Mouse (Mus musculus) c-Kit-positive CD71-positive TER-119-positive erythroid progenitor cells, embryonic 14.5 days (primary cell): Measurements from ENCODE around the gene Fah.

Experiments
- DNase-seq: peaks from one replicate; pipeline ENCODE4 v3.0.0-alpha.2; 2013; ENCODE audit warnings: low spot score

Gene Fah

DNA sequence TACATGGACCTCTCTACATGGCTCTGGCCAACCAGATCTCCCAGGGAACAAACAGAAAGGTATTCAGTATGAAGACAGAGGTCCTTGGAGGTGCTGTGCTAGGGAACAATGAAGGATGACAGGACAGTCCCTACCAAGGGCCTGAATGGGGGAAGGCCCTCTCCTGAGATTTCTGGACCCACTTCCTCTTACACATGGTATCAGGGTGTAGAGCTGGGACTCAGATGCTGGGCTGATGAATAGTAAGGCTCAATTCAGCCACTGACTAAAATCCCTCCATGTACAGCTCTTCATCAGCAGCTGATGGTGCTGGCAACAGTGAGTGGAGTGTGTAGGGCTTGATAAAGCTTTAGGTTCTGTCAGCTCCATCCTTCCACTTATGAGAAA lies 11.6 kb downstream of the Fah start:
- DNase-seq, result no peak

DNA sequence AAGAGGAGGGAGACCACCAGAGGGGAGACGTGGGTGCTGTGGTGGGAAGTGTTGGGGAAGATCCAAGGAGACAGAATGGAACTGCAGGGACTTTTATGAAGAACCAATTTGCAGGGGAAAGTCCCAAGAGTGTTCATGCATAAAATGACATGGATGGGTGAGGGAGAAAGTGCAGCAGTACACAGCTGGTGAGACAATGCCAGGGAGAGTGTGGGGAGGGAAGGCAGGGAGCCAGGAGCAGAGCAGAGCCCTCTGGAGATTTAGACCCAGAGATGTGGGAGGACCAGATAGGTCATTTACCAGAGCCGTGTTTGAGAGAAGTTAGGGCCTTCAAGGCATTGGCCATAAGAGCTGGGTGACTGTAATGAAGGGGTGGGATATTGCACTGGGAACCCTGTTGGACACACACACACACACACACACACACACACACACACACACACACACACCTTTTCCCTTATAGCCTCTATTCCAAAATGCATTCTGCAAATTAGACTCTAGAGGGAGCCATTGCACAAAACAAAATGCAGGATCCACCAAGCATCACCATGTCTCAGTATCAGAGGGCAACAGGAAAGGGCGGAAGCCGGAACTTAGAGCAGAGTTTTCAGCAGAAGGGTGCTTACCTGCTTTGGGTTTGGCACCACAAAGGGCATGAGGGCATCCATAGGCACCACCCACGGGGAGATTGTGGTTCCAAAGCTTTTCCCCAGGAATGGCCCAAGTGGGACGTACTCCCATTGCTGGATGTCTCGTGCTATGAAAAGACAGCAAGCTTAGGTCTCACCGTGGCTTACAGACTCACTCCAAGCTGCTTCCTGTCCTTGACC lies 12.2 kb downstream of the Fah start:
- DNase-seq, result peak; percentile 83

DNA sequence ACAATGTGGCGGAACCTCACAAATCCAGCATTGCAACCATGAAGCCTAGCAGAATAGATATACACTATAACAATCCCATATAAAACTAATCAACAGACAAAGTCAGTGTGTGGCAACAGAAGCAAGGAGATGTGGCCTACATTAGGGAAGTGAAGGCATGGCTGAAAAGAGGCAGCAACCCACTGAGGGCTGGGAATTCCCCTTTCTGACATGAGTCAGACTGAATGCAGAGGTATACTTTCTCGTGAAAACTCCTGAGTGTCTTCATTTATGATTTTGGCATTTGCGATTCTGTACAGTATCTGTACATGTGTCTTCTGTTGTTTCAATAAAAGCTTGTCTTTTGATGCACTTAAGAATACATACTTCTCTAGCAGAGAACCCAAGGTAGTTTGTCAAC lies 15.2 kb downstream of the Fah start:
- no peak for DNase-seq

DNA sequence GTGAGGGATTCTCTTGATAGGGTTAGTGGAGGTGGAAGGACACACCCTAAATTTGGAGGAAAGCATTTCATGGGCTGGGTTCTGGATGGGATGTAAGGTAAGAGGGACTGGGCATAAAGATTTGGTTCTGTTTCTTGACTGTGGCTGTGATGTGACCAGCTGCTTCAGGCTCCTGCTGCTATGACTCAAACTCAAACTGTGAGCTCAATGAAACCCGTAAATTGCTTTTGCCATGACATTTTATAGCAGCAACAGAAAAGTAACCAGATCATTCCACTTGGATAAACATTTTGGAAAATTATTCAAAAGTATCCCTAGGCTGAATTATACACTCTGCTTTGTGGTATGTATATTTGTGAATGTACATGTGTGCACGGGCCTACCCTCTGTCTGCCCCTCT lies 15.9 kb downstream of the Fah start:
- no peak for DNase-seq

DNA sequence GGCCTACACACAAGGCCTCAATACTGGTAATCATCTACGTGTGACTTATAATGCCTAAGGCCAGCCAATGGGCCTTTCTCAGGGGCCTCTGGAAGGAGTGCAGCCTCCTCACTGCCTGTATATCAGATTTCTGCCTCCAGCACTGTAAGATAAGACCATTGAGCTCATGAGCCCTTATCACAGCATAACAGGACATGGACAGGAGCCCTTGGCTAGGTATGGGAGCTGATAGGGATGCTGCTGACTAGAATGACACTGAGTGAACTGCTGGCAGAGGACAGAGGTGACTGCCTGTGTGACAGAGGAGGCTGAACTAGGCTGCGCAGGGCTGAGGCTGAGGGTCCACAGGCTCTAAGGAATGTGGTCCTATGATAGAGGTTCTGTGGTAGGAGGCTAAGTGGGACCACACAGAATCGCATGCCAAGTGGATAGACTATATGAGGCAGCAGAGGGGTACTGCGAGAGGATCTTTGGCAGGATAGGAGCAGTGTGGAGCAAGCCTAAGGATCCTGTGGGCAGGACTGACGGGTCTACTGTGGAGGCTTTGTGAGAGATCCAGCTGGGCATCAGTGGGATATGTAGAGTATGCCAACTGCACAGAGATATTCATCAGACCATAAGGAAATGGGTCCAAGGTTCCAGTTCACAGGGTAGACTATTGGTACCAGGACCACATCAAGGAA lies 19.3 kb downstream of the Fah start:
- peak; percentile 77 for DNase-seq

DNA sequence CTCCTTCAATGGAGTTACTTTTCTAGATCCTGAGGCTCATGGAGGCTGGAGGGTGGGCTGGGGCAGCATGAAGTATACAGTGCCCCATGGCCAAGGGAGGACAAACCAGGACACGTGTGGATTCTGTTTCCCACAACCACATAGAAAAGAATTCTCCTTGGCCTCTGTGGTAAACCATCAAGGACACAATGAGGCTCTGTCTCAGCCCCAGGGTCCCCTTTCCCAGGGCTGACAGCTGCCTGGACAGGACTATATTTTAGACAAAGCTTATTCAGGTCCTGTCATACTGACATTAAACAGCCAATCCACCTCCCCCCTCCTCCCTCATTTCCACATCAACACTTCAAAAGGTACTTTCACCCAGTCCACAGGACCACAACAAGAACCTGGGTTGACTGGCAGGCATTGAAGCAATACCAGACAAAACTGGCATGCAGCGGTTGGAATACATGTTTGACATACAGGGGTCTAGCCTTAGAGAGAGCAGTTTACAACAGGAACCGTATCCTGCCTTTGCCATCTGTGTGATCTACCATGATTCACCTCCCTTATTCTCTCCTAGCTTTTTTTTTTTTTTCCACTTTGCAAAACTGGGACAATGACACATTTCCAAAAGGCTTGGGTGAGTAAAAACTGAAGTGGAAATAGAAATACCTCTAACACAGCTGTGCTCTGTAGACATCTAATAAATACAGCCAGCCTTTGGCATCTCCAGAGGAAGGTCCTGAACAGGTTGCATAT lies 20.0 kb downstream of the Fah start:
- DNase-seq, result no peak

DNA sequence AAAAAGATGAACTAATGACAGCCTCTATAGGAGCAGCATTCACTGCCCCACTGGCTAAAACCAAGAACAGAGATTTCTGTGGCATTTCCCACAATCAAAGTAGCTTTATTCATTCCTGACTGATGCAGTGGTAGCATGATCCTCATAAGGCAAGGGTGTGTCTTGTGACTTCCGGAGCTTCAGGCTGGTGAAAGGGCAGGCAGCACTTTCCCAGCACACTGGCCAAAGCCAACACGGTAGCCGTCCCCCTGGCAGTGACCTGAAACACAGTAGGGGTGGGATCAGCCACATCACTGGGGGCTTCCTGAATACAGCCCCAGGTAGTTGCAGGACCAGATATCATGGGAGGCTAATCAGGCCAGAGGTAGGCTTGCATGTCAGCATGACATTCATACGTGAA lies 21.4 kb downstream of the Fah start:
- DNase-seq, result no peak

DNA sequence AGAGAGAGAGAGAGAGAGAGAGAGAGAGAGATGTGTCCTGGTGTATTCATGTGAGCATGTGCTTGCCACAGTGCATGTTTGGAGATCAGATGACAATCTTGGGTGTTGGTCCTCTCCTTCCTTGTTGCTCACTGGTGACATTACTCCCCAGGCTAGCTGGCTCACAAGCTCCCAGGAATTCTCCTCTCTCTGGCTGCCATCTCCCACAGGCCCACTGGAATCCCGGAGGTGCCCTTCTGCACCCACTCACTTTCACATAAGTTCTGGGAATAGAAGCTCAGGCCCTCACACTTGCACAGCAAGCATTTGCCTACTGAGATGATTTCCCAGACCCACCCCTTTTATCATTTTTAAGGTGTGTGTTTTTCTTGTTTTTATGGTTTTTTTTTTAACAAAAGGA lies 26.8 kb downstream of the Fah start:
- DNase-seq, result no peak

DNA sequence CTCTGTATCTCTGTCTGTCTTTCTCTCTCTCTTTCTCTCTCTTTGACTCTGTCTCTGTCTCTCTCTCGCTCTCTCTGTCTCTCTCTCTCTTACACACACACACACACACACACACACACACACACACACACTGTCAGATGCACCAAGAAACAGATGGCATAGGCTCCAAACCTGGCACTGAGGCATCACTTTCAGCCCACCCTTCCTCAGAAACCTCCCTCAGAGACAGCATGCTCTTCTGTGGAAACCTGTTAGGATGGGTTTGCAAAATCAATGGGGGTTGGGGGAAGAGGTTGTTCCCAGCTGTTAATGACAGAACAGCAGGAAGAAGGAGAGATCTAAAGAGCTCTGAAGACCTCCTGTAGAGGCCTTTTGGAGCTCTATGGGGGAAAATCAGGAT lies 27.7 kb downstream of the Fah start:
- no peak for DNase-seq

DNA sequence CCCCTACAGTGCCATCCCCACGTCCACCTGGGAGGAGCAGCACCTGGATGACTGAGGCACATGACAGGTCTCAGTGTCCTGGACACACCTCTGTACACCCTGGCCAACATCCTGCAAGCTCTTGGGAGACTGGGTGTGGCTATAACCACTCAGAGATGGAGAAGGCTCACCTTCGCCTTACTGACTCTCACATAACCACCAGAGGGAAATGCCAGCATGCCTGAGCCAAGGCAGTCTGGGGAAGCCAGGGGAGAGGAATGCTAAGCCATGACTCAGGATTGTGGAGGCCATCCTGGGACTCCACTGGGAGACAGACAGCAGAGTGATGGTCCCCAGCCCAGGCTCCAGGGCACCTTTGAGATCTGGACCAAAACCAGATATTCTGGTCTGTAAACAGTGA lies 29.5 kb downstream of the Fah start:
- no peak for DNase-seq

DNA sequence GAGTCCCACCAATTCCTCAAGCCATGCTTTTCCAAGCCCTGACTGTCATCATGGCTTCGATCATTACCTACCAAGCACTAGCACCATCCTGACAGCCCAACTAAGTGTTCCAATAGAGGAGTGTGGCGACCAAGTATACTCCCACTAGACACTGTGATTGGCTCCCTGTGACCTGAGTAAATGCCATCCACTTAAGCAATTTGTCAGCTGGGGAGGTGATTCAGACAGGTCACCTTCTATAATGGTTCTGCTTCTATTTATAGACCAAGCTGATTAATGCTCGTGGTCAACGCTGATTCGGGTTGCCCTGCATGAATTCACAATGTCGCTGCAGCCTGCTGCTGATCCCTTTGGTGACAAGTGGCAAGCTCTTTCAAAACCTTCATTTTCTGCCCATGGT lies 40.3 kb downstream of the Fah start:
- DNase-seq, result no peak

DNA sequence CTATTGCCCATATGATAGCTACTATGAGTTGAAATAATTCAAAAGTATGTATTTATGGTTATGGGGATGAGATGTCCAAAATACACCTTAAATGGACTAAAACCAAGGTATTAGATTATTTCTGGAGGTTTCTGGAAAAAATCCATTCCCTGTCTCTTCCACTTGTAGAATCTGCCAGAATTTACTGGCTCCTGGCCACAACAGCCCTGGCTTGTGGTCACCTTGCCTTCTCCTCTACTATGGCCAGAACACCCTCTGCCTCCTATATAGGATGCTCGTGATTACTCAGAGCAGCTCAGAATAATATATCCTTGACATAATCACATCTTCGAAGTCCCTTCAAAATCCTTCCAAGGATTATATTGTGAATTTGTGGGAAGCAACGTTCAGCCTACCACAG lies 42.3 kb downstream of the Fah start:
- DNase-seq, result no peak

DNA sequence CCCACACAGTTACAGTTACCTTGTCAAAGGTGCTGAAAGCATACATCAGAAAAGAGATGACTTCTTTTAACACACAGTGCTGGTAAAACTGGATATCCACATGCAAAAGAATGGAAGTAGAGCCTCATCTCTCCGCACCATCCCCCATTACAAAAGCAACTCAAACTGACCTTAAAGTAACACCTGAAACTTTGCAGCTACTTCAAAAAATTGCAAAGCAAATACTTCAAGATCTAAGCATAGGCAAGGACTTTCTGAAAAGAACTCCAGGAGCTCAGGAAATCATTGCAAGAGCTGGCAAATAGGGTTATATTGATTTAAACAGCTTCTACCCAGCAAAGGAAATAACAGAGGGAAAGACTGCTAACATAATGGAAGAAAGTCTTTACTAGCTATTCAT lies 46.0 kb downstream of the Fah start:
- DNase-seq, result no peak

DNA sequence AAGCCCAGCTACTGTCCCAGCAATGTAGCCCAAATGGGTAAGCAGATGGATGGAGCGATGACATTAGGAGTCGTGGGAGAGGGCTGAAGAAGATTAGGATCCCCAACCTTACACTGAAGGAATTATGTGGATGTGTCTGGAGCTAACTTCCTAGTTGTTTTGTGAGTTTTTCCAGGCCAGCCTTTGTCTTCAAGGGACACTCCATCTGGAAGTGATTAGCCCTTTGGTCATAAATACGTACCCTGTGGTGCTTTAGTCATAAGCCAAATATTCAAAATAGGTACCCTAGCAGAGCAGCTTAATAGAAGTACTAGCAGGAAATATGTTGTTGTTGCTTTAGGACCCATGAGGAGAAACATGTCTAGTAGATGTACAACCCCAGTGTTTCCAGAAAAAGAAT lies 49.2 kb downstream of the Fah start:
- no peak for DNase-seq

DNA sequence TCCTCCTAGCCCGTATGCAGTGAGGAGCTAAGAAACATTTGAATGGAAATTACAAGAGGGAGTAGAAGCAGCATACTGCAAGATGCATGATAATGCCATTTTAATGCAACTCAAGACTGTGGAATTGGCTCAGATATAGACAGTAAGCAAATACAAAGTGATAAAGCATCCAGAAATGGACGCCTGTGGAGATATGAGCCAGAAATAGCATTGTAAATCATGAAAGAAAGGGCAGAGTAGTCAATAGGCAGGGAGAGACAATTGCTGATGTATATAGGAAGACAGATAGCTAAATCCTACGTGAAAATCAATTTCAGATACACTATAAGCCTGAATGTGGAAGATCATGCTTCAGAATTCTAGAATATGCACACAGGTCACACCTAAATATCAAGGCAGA lies 51.2 kb downstream of the Fah start:
- DNase-seq, result no peak

DNA sequence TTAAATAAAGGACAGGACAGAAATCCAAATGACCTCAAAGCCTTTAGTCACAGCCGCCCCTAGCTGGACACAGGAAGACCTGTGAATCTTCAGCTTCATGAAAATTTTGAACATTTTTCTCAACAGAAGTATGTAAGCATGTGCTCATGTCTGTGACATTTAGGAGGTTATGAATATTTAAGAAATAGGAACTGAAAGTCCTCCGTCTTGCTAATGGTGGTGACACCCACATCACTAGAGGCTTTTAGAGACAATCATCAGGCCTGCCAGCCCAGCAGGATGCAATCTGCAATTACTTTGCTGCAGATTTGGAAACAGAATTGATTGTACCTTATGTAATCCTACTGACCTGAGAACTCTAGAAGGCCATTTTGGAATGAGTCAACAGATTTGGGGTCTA lies 55.0 kb downstream of the Fah start:
- no peak for DNase-seq

DNA sequence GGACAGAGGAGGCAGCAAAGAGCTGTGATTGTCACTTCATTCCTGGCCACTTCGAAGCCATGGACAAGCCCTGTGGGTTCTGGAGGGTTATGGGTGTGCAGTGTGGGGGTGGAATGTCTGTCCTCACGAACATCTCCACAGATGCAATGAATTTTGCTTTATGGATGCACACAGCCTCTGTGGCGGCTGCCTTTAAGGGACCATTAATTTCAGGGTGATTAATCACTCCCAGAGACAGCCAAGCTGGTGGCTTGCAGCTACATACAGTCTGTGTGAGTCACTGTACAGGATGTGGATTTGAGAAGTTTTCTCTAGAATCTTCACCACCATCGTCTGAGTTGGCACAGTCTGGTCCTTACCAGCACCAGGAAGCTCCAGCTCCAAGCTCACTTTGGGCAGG lies 59.9 kb downstream of the Fah start:
- DNase-seq, result no peak

DNA sequence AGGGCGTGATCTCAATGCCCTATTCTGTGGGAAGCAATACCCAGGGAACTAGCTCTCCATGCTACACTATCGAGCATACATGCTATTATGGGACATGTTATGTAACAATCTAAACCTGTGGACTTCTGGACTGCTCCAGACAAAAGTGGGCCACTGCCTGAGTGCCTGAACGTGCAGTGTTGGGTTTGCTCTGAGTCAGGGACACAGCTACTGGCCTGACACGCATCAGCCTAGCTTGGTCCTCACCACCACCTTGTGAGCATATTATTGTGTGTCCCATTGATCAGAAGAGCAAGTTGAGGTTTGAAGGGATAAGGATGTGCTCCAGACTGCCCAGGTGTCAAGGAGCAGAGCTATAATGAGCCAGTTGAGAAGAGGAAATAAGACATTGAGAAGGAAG lies 61.6 kb downstream of the Fah start:
- DNase-seq, result no peak
